Mouse (Mus musculus) T-cell, adult 2 months (primary cell): ENCODE data around the gene Gm20696.

Source experiments
- DNase-seq: peaks from one replicate; pipeline ENCODE4 v3.0.0; 2022; ENCODE audit warnings: low spot score

The Gm20696 gene

DNA sequence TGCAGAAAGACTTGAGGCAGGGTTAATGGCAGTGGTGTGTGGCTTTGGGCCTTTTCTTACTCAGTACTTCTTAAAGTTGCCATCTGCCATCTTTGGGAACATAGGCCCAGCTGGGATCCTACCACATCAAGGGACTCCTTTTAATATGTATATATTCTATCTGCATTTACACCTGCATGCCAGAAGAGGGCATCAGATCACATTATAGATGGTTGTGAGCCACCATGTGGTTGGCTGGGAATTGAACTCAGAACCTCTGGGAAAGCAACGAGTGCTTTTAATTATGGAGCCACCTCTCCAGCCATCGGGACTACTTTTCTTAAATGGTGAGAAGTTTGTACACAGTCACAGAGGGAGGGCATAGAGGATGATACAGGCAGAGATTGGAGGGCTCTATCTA is 93.3 kb downstream of the Gm20696 start:
- no peak for DNase-seq

DNA sequence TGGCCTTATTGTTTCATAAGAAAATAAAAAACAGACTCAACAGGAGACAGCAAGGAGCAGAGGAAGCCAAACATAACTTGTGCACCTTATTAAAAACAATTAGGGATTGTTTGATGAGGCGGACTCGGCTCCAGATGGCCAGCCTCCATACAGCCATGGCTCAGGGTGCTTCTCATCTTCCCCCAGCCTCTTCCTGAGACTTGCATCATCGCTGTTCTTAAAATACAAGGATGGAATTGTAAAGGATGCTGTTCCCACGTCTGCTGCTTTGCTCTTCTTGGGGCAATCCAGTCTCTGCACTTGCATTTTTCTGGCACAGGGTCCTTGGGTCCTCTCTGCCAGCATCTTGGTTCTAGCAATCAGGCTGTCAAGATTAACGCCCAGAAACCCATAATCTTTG is 94.5 kb downstream of the Gm20696 start:
- DNase-seq = no peak

DNA sequence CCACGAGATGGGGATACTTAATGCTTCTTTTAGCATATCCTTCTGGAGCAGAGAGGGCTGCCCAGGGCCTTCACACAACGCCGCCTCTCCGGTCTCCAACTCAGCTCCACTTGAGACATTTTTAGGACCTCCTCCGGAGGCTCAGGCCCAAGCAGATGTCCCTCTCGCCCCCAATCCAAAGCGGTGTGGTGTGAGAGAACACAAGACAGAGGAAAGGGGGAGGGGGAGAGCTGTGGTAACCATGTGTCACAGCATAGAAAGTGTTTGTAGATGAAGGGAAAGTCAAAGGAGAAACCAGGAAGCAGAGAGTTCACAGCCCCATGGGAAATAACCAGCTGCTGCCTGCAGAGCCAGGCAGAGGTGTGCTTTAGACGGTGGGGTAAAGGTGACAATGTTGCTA is 99.7 kb downstream of the Gm20696 start:
- DNase-seq = peak; percentile 2

DNA sequence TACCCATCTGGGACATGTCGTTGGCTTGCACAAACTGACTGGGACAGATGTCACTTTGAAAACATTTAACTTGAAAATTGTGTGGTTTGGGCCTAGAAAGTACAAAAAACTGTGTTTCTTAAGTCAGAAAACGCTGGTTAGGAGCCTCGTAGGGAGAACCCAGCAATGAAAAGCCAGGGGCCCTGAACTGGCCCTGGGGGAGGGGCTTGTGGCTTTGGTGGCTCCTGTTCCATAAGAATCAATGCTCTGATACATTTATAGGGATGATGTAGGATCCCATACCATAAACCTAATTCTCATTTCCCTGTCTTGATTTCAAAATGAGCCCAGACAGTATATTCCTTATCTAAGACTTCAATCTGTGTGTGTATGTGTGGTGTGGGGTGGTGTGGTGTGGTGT is 101.8 kb downstream of the Gm20696 start:
- DNase-seq = no peak

DNA sequence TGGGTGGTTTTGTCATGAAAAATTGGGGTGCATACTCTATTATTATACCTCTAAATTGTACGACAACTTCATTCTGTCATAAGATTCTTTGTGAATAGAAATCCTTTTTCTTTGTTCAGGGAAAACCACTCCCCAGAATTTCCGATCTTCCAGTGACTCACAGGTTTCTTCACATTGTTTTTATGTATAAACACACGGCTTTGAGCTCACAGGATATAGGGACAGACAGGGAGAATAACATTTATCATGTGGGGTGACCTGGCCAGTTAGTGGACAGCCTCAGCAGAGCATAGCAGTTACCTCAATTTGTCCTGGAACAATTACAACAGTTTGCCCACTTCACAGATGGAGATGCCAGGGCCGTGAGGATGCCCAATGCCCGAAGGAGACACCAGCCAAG is 109.6 kb downstream of the Gm20696 start:
- DNase-seq = no peak

DNA sequence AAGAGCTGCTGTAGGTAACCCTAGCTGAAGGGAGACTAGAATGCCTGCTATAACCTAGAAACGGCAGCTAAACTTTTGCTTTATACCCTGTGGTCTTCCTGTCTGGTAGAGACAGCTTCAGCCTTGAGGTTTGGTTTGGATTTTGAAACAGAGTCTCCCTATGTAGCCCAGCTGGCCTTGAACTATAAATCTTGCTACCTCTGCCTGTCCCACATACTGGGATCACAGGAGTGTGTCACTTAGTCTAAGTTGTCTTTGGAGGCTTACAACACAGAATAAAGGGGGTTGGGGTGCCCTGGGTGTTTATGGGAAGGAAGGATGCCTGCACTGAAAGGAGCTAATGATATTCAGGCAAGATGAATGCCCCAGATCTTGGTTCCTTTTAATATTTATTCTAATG is 113.8 kb downstream of the Gm20696 start:
- no peak for DNase-seq

DNA sequence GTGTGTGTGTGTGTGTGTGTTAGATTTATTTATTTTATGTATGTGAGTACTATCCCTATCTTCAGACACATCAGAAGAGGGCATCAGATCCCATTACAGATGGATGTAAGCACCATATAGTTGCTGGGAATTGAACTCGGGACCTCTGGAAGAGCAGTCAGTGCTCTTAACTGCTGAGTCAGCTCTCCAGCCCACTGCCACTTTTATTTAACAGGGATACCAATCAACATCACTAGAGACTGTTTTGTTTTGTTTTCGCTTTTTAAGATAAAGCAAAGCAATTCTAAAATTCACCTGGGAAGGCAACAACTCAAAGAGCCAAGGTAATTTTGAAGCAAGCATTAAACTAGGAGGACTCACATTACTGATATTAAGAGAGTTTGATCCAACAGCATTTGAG is 120.2 kb downstream of the Gm20696 start:
- no peak for DNase-seq

DNA sequence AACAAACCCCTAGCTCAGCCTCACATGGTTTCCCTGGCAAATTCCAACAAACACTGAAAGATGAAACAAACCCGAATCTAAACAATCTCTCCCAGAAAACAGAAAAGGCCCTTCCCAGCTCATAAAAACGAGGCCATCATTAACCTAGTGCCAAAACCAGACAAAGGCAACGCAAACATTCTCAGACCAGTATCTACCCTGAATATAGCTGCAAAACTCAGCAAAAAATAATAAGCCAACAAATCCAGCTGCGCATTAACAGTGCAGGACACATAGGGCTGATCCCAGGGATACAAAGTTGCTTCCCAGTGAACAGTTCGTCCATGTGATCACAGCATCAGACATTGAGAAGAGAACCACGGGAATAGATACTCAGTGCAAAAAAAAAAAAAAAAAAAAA is 121.2 kb downstream of the Gm20696 start:
- DNase-seq = no peak

DNA sequence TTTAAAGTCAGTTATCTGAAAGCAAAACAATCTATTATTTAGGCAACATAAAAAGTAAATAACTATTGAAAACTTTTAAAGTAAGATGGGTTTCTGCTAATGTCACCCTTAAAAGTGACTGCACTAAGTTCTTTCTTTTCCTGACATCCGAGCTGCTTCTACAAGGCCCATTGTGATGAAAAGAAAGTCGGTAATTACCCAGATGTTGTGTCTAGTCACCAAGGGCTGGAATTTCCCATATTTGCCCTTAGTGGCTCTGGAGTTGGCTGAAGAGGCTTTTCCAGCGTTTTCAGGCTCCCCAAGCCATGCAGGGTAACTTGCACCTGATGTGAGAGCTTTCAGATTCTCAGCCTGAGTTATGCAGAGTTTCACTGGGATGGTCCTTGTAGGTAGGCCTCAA is 125.5 kb downstream of the Gm20696 start:
- no peak for DNase-seq

DNA sequence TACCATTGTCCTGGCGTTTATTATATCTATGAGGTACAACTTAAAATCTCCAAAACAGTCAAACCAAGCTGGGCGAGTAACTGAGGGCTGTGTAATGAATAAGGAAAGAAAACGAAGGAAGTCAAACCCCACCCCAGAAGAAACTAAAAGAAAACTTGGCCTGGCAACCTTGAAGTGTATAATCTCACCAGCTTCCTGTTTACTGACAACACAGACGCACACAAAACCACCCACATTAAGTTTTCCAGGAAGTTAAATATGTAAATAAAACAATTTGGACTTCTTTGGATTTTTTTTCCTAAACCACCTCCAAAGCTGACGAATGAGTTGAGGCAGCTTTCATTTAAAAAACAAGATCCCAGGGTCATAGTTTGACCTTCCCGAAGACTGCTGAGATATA is 125.9 kb downstream of the Gm20696 start:
- DNase-seq = no peak

DNA sequence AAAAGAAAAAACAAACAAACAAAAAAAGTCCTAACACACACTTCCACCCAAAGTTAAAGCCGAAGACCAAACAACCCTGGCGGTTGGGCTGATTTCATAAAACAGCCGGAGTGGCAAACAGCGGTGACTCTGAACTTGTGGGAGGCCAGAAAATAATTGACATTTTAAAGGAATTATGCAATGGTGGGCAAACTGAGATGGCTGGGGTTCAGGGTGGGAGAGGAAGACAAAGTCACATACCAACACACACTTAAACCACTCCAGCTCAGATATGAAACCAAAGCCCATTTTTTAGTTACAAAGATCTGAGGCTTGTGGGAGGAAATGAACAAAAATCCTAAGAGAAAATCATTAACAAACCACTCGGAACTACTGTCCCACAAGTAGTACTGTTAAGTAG is 126.5 kb downstream of the Gm20696 start:
- DNase-seq = no peak

DNA sequence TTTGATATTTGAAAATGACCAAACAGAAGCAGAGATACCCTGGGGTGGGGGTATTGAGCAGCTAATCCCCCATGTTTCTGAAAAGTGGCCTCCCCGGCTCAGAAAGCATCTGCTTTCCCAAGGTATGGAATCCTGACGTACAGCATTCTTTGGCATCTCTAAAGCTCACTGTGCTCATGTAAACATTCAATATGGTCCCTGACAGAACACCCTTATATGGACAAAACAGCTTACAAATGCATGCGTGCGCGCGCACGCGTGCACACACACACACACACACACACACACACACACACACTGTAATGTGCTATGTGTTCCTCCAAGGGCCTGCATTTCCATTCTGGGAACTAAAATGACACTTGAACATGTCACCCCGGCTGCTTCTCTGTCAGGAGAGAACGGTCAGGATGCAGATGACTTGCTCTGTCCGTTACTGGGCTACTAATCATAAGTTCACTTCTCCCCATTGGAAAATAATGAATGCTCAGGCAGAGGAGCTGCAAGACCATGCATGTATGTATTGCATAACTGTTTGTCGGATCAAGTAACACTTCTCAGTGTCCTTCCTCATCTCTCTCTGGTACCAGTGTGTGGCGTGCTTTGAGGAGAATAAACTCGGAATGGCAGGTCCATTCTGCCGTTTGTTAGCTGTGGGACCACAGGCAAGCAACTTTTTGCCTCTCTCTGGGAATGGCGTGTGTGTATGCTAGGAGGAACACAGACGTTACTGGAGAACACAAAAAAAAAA is 128.2 kb downstream of the Gm20696 start:
- no peak for DNase-seq

DNA sequence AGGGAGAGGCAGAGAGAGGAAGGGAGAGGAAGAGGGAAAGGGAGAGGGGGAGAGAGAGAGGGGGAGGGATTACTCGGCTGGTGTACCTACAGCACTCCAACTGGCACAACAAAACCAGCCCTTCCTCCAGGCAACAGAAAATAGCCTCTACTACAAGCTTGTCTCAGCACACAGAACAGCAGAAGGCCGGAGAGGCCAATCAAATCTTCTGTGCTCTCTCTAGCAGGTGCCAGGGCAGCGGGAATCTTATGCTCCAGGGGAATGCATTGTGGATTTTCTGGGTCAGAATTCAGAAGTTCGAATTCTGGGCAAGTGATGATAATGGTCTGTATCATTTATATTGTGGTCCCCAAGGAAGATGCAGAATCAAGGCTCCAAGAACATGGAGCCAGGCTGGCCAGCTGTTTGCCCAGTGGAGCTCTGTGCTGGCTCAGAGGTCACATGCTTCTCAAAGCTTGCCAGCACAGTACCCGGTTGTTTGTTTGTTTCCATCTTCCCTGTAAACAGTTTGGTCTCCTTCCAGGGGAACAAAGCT is 132.3 kb downstream of the Gm20696 start:
- no peak for DNase-seq

DNA sequence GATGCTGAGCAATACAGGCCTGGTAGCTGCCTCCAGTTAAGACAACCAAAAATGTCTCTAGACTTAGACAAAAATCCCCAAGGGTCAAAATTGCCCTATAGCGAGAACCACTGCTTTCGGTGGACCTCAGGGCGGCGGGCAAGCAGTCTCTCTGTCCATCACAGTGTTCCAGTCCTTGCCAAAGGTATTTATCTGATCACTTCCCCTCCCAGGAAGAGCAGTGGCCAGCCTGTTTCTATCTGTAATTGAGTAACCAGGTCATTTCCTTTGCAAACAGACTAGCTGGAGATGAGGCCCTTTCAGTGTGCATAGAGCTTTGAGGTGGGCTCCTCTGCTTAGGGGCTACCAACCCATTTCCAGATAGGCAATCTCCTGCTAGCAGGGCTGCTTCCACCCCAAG is 134.1 kb downstream of the Gm20696 start:
- no peak for DNase-seq

DNA sequence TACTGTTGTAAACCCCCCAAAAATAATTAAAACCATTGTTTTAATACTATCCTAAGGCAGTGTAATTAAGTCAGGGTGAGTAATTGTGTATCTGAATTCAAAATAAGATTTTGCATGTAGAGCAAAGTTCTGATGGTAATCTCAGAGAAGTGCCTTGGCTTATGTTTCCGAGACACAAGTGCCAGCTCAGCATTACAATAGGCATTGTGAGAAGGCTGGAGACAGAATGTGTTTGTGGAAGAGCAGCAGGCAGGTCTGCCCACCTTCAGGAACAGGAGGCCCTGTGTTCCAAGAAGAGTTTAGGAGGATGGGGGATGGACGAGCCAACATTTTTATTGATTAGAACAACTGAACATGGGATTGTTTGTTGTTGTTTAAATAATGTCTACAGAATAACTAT is 137.6 kb downstream of the Gm20696 start:
- no peak for DNase-seq

DNA sequence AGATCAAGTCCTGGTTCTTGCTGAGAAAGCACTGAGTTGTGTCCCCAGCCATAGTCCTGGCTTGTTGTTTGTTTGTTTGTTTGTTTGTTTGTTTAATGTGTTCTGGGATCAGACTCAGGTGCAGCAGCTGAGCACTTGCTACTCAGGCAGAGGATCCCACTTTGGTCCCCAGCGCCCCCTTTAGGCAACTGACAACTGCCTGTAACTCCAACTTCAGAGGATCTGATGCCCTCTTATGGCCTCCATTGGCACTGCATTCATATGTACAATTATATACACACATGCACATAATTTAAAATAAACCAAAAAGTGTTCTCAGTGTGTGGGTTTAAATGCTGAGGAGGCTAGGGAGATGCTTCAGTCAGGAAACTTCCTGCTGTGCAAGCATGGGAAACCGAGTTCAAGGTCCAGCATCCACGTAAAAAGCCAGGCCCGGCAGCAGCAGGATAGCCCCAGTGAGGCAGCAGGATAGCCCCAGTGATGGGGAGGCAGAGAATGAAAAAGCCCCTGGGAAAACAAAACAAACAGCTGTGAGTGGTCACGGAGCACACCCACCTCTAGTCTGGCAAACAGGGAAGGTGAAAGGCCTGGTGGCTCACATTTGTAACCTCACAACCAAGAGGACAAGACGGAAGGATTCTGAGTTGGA is 139.0 kb downstream of the Gm20696 start:
- no peak for DNase-seq

DNA sequence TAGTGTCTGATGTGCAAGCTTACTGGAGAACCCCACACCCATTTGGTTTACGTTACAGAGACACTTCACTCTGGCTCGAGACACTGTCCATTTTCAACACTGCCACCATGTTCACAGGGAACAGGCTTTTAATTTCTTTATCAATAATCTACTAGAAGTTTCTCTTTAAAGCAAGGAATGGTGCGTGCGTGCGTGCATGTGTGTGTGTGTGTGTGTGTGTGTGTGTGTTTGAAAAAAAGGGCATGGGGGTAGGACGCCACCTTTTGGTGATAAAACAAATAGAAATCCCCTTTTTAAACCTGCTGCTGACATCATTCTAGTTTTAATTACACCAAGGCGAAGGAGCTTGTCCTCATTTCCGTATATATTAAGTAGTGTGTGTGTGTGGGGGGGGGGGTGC is 141.2 kb downstream of the Gm20696 start:
- peak; percentile 52 for DNase-seq

DNA sequence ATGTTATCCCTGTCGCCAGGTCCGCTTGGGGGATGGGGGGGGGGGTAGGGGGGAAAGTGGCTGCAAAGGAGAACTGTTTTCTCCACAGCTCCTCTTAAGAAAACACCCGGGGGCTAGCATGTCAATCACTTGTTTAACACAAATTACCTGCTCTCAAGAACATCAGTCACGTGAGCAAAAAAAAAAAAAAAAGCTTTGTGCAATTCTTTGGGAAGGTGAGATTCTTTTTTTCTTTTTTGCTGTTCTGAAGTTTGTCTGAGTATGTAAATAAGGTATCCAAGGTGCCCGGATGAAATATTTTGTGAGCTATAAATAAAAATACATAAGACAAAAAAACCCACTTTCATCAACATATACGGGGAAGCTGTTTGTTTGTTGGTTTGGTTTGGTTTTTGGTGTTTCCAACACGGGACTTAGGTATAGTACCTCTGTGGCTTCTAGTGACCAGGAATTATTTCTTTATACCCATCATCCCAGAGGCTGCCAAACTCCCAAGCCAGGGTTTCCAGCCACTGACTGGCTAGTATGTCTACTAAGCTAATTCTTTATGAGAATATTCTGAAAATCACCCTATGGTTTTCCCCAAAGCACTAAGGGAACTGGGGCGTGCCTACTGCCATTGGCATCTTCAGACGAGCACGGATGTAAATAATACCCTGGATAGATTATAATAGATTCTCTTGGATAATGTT is 142.8 kb downstream of the Gm20696 start:
- no peak for DNase-seq

DNA sequence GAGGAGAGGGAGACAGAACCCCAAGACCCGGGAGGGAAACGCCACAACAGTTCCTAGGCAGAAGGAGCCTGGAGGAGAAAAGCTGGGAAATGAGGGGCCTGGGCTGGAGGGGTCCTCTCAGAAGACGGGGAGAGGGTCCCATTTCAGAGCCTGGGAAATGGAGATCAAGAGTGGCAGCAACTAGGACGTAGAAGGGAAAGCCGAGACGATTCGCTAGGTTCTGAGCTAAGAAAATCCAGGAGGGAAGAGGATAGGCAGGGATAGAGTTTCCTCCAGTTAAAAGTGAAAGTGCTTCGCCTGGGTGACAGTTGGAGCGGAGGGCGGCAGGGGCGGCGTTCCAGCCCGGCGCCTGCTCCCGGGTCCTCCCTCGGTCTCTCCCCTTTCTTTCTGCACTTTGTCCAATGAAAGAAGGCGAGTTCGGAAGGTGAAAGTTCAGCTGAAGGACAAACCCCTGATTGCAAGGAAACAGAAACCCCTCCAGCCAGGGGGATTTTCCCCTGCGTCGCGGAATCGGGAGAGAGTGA is 143.4 kb downstream of the Gm20696 start:
- DNase-seq = peak; percentile 60

DNA sequence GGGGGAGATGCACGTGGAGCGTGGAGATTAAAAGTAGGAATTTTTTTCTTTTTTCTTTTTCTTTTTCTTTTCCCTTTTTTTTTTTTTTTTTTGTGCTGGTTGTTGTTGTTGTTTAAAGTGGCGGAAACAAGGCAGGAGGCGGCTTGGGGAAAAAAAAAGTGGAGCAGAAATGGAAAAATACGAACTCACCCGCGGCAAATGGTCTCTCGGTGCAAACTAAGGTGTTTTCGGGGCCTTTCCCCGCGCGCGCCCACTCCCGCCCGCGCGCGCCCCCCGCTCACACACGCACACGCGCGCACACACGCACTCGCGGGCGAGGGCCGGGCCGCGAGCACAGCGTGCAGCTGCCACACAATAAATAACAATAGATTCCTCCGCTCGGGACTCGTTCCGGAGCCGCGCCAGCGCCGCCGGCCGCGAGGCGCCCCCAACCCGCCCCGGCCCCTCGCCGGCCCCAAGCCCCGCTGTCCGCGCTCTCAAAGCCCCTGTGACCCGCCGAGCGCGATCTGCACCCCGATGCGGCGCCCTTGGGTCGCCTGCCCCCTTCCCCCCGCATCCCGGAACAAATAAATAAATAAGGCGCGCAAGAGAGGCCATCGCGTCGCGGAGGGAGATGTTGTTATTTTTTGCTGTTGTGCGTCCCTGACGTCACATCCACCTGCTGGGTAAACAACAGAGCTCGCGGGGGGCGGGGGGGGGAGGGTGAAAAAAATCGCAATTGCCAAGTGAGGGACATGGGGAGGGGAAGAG is 144.1 kb downstream of the Gm20696 start, which contains the start of gene Foxp1:
Gene Foxp1 (minus strand): TSS at position 363 of the 750 bp plus-strand sequence.
- DNase-seq = peak; percentile 78

DNA sequence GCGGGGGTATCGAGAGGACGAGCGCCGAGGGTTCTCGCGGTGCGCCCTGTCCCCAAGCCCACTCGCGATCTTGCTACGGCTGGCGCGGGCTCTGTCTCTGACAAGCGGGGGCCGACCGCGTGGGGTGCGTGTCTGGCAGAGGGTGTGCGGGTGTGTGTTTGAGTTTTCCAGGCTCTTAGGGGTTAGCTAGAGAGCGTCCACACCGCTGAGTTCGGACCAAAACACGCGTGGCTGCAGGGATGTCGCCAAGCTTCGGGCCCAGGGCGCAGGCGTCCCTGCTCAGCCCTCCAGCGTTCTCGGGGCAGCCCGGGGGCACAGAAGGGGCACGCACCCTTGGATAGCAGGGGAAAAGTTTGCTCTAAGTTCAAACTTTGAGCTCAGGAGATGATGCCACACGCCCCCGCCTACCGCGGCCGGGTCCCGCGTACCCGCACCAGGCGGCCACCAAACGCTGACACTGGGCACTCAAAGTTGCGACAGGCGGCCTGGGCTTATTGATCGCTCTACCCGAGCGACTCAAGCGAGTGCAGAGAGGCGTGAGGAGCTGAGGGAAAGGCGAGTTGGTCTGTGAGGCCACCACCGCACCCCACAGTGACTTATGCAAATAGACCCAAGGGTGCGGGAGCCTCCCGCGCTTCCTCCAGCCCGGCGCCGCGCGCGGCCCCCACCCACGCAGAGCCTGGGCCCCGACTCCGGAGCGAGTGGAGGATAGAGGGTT is 144.8 kb downstream of the Gm20696 start:
- peak; percentile 44 for DNase-seq
